Mouse (Mus musculus) ovary, postnatal 14 days (tissue): ENCODE measurements around the gene Ccdc92b.
A peak's percentile ranks its signal among the peaks of the same experiment; 100 is the strongest.
"Not testable (repeated sequence)": the region's sequence is repeated elsewhere in the genome, so short reads cannot be mapped to it uniquely, and the experiment has no call there.

Source experiments
- DNase-seq: peaks from one replicate; pipeline ENCODE4 v3.0.0; 2022; ENCODE audit warnings: low spot score

The Ccdc92b gene

GRCm38 (mm10) chr11:74619201-74619955 lies at the start of gene Ccdc92b:
Ccdc92b (plus strand) TSS chr11:74619605.
- peak; percentile 86 for DNase-seq

- no peak for DNase-seq
Measured at GRCm38 (mm10) chr11:74569735-74570134, 49.7 kb upstream of the Ccdc92b start.

- DNase-seq = no peak
Measured at GRCm38 (mm10) chr11:74572459-74573061, 46.8 kb upstream of the Ccdc92b start.

- no peak for DNase-seq
Measured at GRCm38 (mm10) chr11:74574768-74575434, 44.5 kb upstream of the Ccdc92b start.

GRCm38 (mm10) chr11:74575940-74576339 lies 43.5 kb upstream of the Ccdc92b start:
- no peak for DNase-seq

GRCm38 (mm10) chr11:74577068-74577467 lies 42.3 kb upstream of the Ccdc92b start:
- no peak for DNase-seq

GRCm38 (mm10) chr11:74581333-74581732 lies 38.1 kb upstream of the Ccdc92b start:
- DNase-seq = not testable (repeated sequence)

GRCm38 (mm10) chr11:74582464-74582863 lies 36.9 kb upstream of the Ccdc92b start:
- DNase-seq = no peak

- no peak for DNase-seq
Measured at GRCm38 (mm10) chr11:74583824-74584349, 35.5 kb upstream of the Ccdc92b start.

GRCm38 (mm10) chr11:74584946-74585723 lies 34.3 kb upstream of the Ccdc92b start:
- no peak for DNase-seq

- DNase-seq = no peak
Measured at GRCm38 (mm10) chr11:74586401-74586800, 33.0 kb upstream of the Ccdc92b start.

- no peak for DNase-seq
Measured at GRCm38 (mm10) chr11:74589401-74590238, 29.8 kb upstream of the Ccdc92b start.

GRCm38 (mm10) chr11:74590239-74590596 lies 29.2 kb upstream of the Ccdc92b start:
- DNase-seq = no peak

- DNase-seq = no peak
Measured at GRCm38 (mm10) chr11:74590691-74591090, 28.7 kb upstream of the Ccdc92b start.

- DNase-seq = no peak
Measured at GRCm38 (mm10) chr11:74592246-74592645, 27.2 kb upstream of the Ccdc92b start.

GRCm38 (mm10) chr11:74597283-74597989 lies 22.0 kb upstream of the Ccdc92b start:
- DNase-seq = no peak

- no peak for DNase-seq
Measured at GRCm38 (mm10) chr11:74597990-74598337, 21.4 kb upstream of the Ccdc92b start.

GRCm38 (mm10) chr11:74602286-74602685 lies 17.1 kb upstream of the Ccdc92b start:
- no peak for DNase-seq

GRCm38 (mm10) chr11:74610068-74610467 lies 9.3 kb upstream of the Ccdc92b start:
- no peak for DNase-seq

GRCm38 (mm10) chr11:74610545-74611176 lies 8.7 kb upstream of the Ccdc92b start, which contains the start of gene Rap1gap2:
Rap1gap2 (minus strand) TSS chr11:74610915.
- DNase-seq = no peak
